25 mouse cellular contexts compared by ENCODE assay signal in the genomic region with DNA sequence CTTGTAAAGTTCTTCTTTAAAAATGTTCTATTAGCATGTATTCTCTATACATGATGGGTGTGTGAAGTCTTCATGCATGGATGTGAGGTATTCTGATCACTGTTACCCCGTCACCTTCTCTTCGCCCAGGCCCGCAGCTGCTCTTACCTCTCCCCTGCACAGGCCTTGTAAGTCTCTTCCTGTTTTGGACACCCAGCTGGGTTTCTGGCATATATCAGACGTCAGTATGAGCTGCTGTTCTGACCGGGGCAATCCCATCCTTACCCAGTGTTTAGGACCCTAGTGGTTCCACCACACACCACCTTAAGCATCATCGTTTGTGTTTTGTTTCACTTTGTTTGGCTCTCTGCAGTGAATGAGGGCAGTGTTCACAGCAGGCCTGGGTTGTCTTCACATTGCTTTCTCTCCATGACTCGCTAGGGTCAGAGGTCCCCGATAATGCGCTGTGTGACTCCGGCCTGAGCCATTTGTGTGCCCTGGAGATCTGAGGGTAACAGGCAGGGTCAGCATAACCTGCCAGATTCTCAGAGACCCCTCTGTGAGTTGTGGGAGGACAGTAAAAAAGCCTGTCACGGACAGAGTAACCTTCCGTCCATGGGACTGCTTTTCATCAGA.
A peak's percentile ranks its signal among the peaks of the same experiment; 100 is the strongest.
DNase-seq lines count a peak whose midpoint lies in the region; ATAC-seq and TF ChIP-seq lines count a peak whose summit lies in the region.
"Had no signal": no experiment of that assay in that cellular context is flagged by ENCODE, and none has a peak within 500 bp of the region (broad histone marks: within the 10 kb centered on the region; RNA-seq: fewer than 3 reads in every experiment).

No protein-coding gene starts in this region.

- no peak for TF ChIP-seq POLR2A in lung, adult 2 months (IDR thresholded peaks at IDR 0.05; ENCODE audit: borderline replicate concordance, extremely low read depth, low read depth, low read length)

- no peaks in the 10 kb centered on the region for H3K27me3 ChIP-seq in heart, embryonic 10.5 days (ENCODE audit: insufficient read depth, poor library complexity, severe bottlenecking)
- H3K27me3 ChIP-seq in heart, postnatal 0 days (ENCODE audit: control insufficient read depth, insufficient read depth, low read length) = no peaks in the 10 kb centered on the region
- H3K27me3 ChIP-seq: embryonic facial prominence, embryonic 15.5 days had no signal

- H3K27ac ChIP-seq in heart, embryonic 10.5 days = peak overlapping the region; percentile 69; the same call in 1 of the 2 replicates
- H3K27ac ChIP-seq in heart, postnatal 0 days (ENCODE audit: low read depth) = no peak overlapping the region
- H3K27ac ChIP-seq: embryonic facial prominence, embryonic 15.5 days; hindbrain, embryonic 14.5 days; limb, embryonic 12.5 days had no signal

- intact Hi-C loops in heart, postnatal 14 days (cut with DNase I) = no loop called here

- peaks cover 56% of the 10 kb centered on the region for H3K4me1 ChIP-seq in heart, embryonic 10.5 days
- H3K4me1 ChIP-seq in heart, postnatal 0 days (ENCODE audit: control insufficient read depth, insufficient read depth) = peaks cover 25% of the 10 kb centered on the region; the same call in 1 of the 2 replicates
- H3K4me1 ChIP-seq in lung, adult 2 months (ENCODE audit: control insufficient read depth, insufficient read depth, low read length) = no peaks in the 10 kb centered on the region
- H3K4me1 ChIP-seq: embryonic facial prominence, embryonic 15.5 days had no signal

- peak; percentile 79 for DNase-seq in heart, embryonic 10.5 days (ENCODE audit: low spot score)
- DNase-seq in heart, postnatal 14 days = no peak
- DNase-seq in heart, postnatal 0 days (ENCODE audit: low spot score) = no peak
- no peak for DNase-seq in heart, postnatal 4 days
- DNase-seq in embryo, embryonic 10 days (ENCODE audit: low spot score) = peak; percentile 68
- peak; percentile 43 for DNase-seq in mesoderm, embryonic 11.5 days (ENCODE audit: low read depth, low spot score)
- no peak for DNase-seq in lung, adult 2 months
- no peak for DNase-seq in ovary, postnatal 14 days (ENCODE audit: low spot score)
- DNase-seq: adrenal gland, postnatal 14 days; cerebellum, adult 9-10 months; gastrocnemius, postnatal 10 days; kidney, adult 18-20 months; kidney, postnatal 4 days; liver, postnatal 0 days; lung, postnatal 14 days; right cerebral cortex, postnatal 25 days; spleen, adult 18-20 months had no signal

- 0 out of 2 replicates have a peak, but pooled peaks have one; percentile 51 for ATAC-seq in heart, postnatal 0 days (ENCODE audit: insufficient read depth, low read depth)
- ATAC-seq: forebrain, embryonic 16.5 days; inflammation-experienced regulatory T-cells, adult 6 months; liver, postnatal 0 days; midbrain, embryonic 16.5 days had no signal

- H3K4me2 ChIP-seq in heart, postnatal 0 days (ENCODE audit: low read depth, low read length) = no peak overlapping the region
- H3K4me2 ChIP-seq: embryonic facial prominence, embryonic 15.5 days; hindbrain, embryonic 14.5 days; limb, embryonic 12.5 days; liver, embryonic 11.5 days had no signal

- peaks cover 4% of the 10 kb centered on the region; the same call in 1 of the 2 replicates for H3K36me3 ChIP-seq in heart, embryonic 10.5 days
- H3K36me3 ChIP-seq in heart, postnatal 0 days (replicated peaks; ENCODE audit: control insufficient read depth, insufficient read depth, low read length) = no peaks in the 10 kb centered on the region
- H3K36me3 ChIP-seq: embryonic facial prominence, embryonic 15.5 days; limb, embryonic 12.5 days had no signal

- no peak overlapping the region for H3K9ac ChIP-seq in heart, postnatal 0 days (replicated peaks; ENCODE audit: low read depth, low read length)
- H3K9ac ChIP-seq: embryonic facial prominence, embryonic 15.5 days; hindbrain, embryonic 14.5 days; limb, embryonic 12.5 days; liver, postnatal 0 days had no signal

- 27% methylated on average over 12 of the region's 12 CpGs for WGBS in heart, embryonic 10.5 days
- WGBS in heart, postnatal 0 days = 46% methylated on average over 12 of the region's 12 CpGs
- 74% methylated on average over 12 of the region's 12 CpGs for WGBS in lung, adult 2 months

- no peaks in the 10 kb centered on the region for H3K9me3 ChIP-seq in heart, embryonic 10.5 days
- H3K9me3 ChIP-seq in heart, postnatal 0 days (replicated peaks; ENCODE audit: control insufficient read depth, low read length) = no peaks in the 10 kb centered on the region
- H3K9me3 ChIP-seq: embryonic facial prominence, embryonic 15.5 days; limb, embryonic 12.5 days had no signal

- no peak overlapping the region for H3K4me3 ChIP-seq in heart, embryonic 10.5 days
- no peak overlapping the region for H3K4me3 ChIP-seq in heart, postnatal 0 days (ENCODE audit: low read depth, low read length)
- H3K4me3 ChIP-seq in lung, adult 2 months (replicated peaks; ENCODE audit: extremely low read depth, low read depth, low read length) = no peak overlapping the region
- H3K4me3 ChIP-seq: embryonic facial prominence, embryonic 15.5 days; limb, embryonic 12.5 days; myocyte had no signal

- no peak for TF ChIP-seq CTCF in heart, postnatal 0 days (IDR thresholded peaks at IDR 0.05; ENCODE audit: low read depth)
- no peak for TF ChIP-seq CTCF in lung, adult 2 months (IDR thresholded peaks at IDR 0.05; ENCODE audit: insufficient read depth, low read length)

- TF ChIP-seq EP300 in heart, postnatal 0 days (IDR thresholded peaks at IDR 0.05; ENCODE audit: low read depth) = no peak

Comparison
In these comparisons a context has a peak if more than half of its experiments do, and no peak if none do; other contexts are left out.
1. DNase-seq: peak in heart, embryonic 10.5 days (single experiment), embryo, embryonic 10 days (single experiment) and mesoderm, embryonic 11.5 days (single experiment); none in heart, postnatal 14 days (0 of 2), heart, postnatal 0 days (single experiment), heart, postnatal 4 days (single experiment), lung, adult 2 months (single experiment) and ovary, postnatal 14 days (single experiment).